In genomic region chr6:145865886-145866851, GRCm38 (mm10) we compare ENCODE assay signal across 8 mouse cellular contexts. TPM values are rescaled to one million over a fixed set of nuclear protein-coding genes. Genes with fewer than 3 reads are reported as not detected.
DNase-seq lines count a peak whose midpoint lies in the region; ATAC-seq and TF ChIP-seq lines count a peak whose summit lies in the region.

No protein-coding gene starts in this region.

- H3K27ac ChIP-seq in ES-E14 (ENCODE audit: insufficient read depth, low read depth, low read length, poor library complexity, severe bottlenecking) = no peak overlapping the region
- peak overlapping the region; percentile 97 for H3K27ac ChIP-seq in olfactory bulb, adult 2 months (ENCODE audit: insufficient read depth, low read depth, low read length)

- peak; percentile 55 for ATAC-seq in frontal cortex, adult (ENCODE audit: low TSS enrichment)
- peak; percentile 23 to 30; a peak in 2 of 4 replicates for ATAC-seq in hematopoietic stem cell, adult 5-6 weeks (replicated peaks in 1 of 2; ENCODE audit: insufficient read depth in 1 of 2, low FRiP score in 2 of 2, low TSS enrichment in 1 of 2, low read depth in 1 of 2, poor library complexity in 2 of 2, severe bottlenecking in 2 of 2)

- H3K4me1 ChIP-seq in ES-E14 (ENCODE audit: control insufficient read depth in 2 of 2, insufficient read depth in 2 of 2, low read length in 2 of 2, poor library complexity in 1 of 2) = no peaks in the 10 kb centered on the region; a peak in 1 of 4 replicates
- H3K4me1 ChIP-seq in lung, adult 2 months (ENCODE audit: control insufficient read depth, insufficient read depth, low read length) = no peaks in the 10 kb centered on the region
- 0 out of 2 replicates have a peak, but pooled peaks cover 2% of the 10 kb centered on the region for H3K4me1 ChIP-seq in olfactory bulb, adult 2 months (ENCODE audit: control insufficient read depth, insufficient read depth, low read length)

- under 1% methylated on average over 69 of the region's 69 CpGs for WGBS in lung, adult 2 months
- WGBS in olfactory bulb, adult 2 months = under 1% methylated on average over 69 of the region's 69 CpGs

- in situ Hi-C loops in ES-E14 (cut with MboI; ENCODE audit: low sequenced_read_pairs in 2 of 2, unreplicated experiment in 2 of 2) = no loop called here

- TF ChIP-seq CTCF in lung, adult 2 months (IDR thresholded peaks at IDR 0.05; ENCODE audit: insufficient read depth, low read length) = no peak
- TF ChIP-seq CTCF in olfactory bulb, adult 2 months (IDR thresholded peaks at IDR 0.05; ENCODE audit: insufficient read depth, low read depth, low read length) = 0 out of 2 replicates have a peak, but pooled peaks have one; percentile 14

- DNase-seq in ES-E14 (ENCODE audit: low read depth, low spot score) = peak; percentile 47
- peak; percentile 91 for DNase-seq in cerebellum, adult 18-20 months
- peak; percentile 86 to 87 for DNase-seq in layer of hippocampus, adult 8-10 months (ENCODE audit: low spot score in 2 of 2)
- DNase-seq in lung, adult 2 months = peak; percentile 81
- DNase-seq in urinary bladder, postnatal 14 days (ENCODE audit: low spot score) = peak; percentile 93

- peak overlapping the region; percentile 37; the same call in 1 of the 2 replicates for H3K9ac ChIP-seq in ES-E14 (ENCODE audit: insufficient read depth, low read depth, low read length, poor library complexity, severe bottlenecking)

- no peaks in the 10 kb centered on the region for H3K36me3 ChIP-seq in ES-E14 (ENCODE audit: control insufficient read depth, insufficient read depth, low read length, poor library complexity, severe bottlenecking)

- H3K9me3 ChIP-seq in ES-E14 (ENCODE audit: control insufficient read depth, insufficient read depth, low read depth, low read length) = no peaks in the 10 kb centered on the region

- peak; percentile 84; the same call in 1 of the 2 replicates for TF ChIP-seq POLR2A in lung, adult 2 months (IDR thresholded peaks at IDR 0.05; ENCODE audit: borderline replicate concordance, extremely low read depth, low read depth, low read length)
- peak; percentile 77; the same call in 1 of the 2 replicates for TF ChIP-seq POLR2A in olfactory bulb, adult 2 months (IDR thresholded peaks at IDR 0.05; ENCODE audit: insufficient read depth, low read depth, low read length)

- peak overlapping the region; percentile 44 to 69 for H3K4me3 ChIP-seq in ES-E14 (ENCODE audit: insufficient read depth in 1 of 2, low read depth in 1 of 2, low read length in 2 of 2, poor library complexity in 1 of 2, severe bottlenecking in 1 of 2)
- peak overlapping the region; percentile 55 for H3K4me3 ChIP-seq in lung, adult 2 months (replicated peaks; ENCODE audit: extremely low read depth, low read depth, low read length)
- H3K4me3 ChIP-seq in olfactory bulb, adult 2 months (ENCODE audit: insufficient read depth, low read depth, low read length) = peak overlapping the region; percentile 49

TF ChIP-seq in ES-E14, 5 proteins besides CTCF, POLR2A, EP300 and RAD21:
- TF ChIP-seq HCFC1 (IDR thresholded peaks at IDR 0.05; ENCODE audit: borderline replicate concordance, insufficient read depth, low read length) (no peak), CHD2 (IDR thresholded peaks at IDR 0.05; ENCODE audit: low read depth, low read length) (no peak), ZNF384 (IDR thresholded peaks at IDR 0.05; ENCODE audit: low read depth, low read length) (no peak), MAFK (IDR thresholded peaks at IDR 0.05; ENCODE audit: insufficient read depth, low read depth, low read length) (no peak), ZC3H11A (IDR thresholded peaks at IDR 0.05; ENCODE audit: borderline replicate concordance, low read depth, low read length) (no peak)

RNA-seq across cellular contexts. Expression of gene Bhlhe41, which starts 0.8 kb away (rescaled TPM):
- total RNA-seq in ES-E14 (2012; rRNA removed) = 0.16 and 0.54 TPM in 2 replicates
- total RNA-seq in hematopoietic stem cell, adult 5-6 weeks (2017) = 0.05 TPM in 1 of 2 replicates, not detected in the other
- 10 to 100 TPM; 56.4 to 70.3 (median 63.4) TPM for total RNA-seq in layer of hippocampus, adult 8-10 months (2022)
- polyA plus RNA-seq in lung, adult 2 months (2012; rRNA removed) = 5.2 and 10.1 TPM in 2 replicates
- polyA plus RNA-seq in olfactory bulb, adult 2 months (2012; ENCODE audit: insufficient read depth, insufficient read length, low replicate concordance, missing spikeins) = 292 TPM in 1 of 2 replicates, not detected in the other

Comparison
In these comparisons a context has a peak if more than half of its experiments do, and no peak if none do; other contexts are left out.
1. RNA of gene Bhlhe41, which starts 0.8 kb away (total RNA-seq): 56.4 to 70.3 TPM in layer of hippocampus, adult 8-10 months; 0.16 to 0.54 TPM in ES-E14 and 0.05 TPM in hematopoietic stem cell, adult 5-6 weeks; every median in the first group is over 10 times any median in the second.
2. Peak in every context shown above with its lines, with median percentiles within 50 percentile points of each other: DNase-seq and H3K4me3 ChIP-seq.